Mouse (Mus musculus): Measurements from ENCODE around the gene Usp13. TPM values are rescaled to one million over a fixed set of nuclear protein-coding genes. Genes with fewer than 3 reads are reported as not detected.

Usp13 gene
- total and polyA plus RNA-seq, 2 experiments: 0.02 to 0.09 TPM

GRCm38 (mm10) chr3:32824923-32825322 lies 7.6 kb downstream of the Usp13 start:
- H3K36me3 ChIP-seq (ENCODE audit: control insufficient read depth, insufficient read depth, low read length): no peaks in the 10 kb centered on the region
- no peak for DNase-seq (ENCODE audit: extremely low read depth, low read depth, low spot score)
- no peaks in the 10 kb centered on the region for H3K4me1 ChIP-seq (ENCODE audit: control insufficient read depth, insufficient read depth, low read length)
- TF ChIP-seq CTCF (IDR thresholded peaks at IDR 0.05; ENCODE audit: low read depth, low read length) (no peak), POLR2A (IDR thresholded peaks at IDR 0.05; ENCODE audit: extremely low read depth, insufficient read depth, low read length) (no peak)
- H3K9ac ChIP-seq (ENCODE audit: low read depth, low read length): no peak overlapping the region
- no peak overlapping the region for H3K4me3 ChIP-seq (ENCODE audit: insufficient read depth, low read depth, low read length)
- 89% methylated on average over 5 of the region's 5 CpGs for WGBS
- H3K27ac ChIP-seq (replicated peaks; ENCODE audit: insufficient read depth, low read depth, low read length): no peak overlapping the region
- H3K79me2 ChIP-seq (ENCODE audit: control insufficient read depth, insufficient read depth, low read length): no peaks in the 10 kb centered on the region
- H3K27me3 ChIP-seq (ENCODE audit: control insufficient read depth, insufficient read depth, low read length): no peaks in the 10 kb centered on the region

DNA sequence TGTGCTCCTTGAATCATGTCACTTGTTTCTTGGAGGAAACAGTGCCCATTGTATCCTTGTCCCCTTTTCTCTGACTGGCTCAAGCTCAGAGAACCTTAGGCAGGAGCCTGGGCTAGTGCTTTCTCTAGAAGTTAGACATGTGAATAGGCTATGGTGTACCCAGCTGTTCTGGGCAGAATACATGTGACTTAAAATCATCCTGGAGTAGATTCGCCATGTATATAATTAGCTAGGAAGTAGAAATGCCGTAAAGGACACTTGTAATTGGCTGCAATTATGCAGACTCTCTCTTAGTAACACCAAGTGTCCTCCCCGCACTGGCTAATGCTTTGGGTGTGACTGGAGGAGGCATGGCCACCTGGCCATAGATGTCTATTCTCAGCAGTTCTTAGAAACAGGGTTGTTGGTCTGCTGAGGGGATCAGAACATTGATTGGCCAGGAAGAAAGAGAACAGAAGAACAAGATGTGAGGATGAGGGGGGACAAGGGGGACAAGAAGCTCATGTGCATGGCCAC lies 8.7 kb downstream of the Usp13 start:
- Histone ChIP-seq H3K27ac (replicated peaks; ENCODE audit: insufficient read depth, low read depth, low read length) (no peak overlapping the region), H3K36me3 (ENCODE audit: control insufficient read depth, insufficient read depth, low read length) (no peaks in the 10 kb centered on the region), H3K27me3 (ENCODE audit: control insufficient read depth, insufficient read depth, low read length) (no peaks in the 10 kb centered on the region), H3K4me1 (ENCODE audit: control insufficient read depth, insufficient read depth, low read length) (no peaks in the 10 kb centered on the region), H3K9ac (ENCODE audit: low read depth, low read length) (no peak overlapping the region), H3K79me2 (ENCODE audit: control insufficient read depth, insufficient read depth, low read length) (no peaks in the 10 kb centered on the region), H3K4me3 (ENCODE audit: insufficient read depth, low read depth, low read length) (no peak overlapping the region)
- DNase-seq (ENCODE audit: extremely low read depth, low read depth, low spot score): no peak
- TF ChIP-seq CTCF (IDR thresholded peaks at IDR 0.05; ENCODE audit: low read depth, low read length): no peak
- no peak for TF ChIP-seq POLR2A (IDR thresholded peaks at IDR 0.05; ENCODE audit: extremely low read depth, insufficient read depth, low read length)
- 93% methylated on average over 3 of the region's 3 CpGs for WGBS

DNA sequence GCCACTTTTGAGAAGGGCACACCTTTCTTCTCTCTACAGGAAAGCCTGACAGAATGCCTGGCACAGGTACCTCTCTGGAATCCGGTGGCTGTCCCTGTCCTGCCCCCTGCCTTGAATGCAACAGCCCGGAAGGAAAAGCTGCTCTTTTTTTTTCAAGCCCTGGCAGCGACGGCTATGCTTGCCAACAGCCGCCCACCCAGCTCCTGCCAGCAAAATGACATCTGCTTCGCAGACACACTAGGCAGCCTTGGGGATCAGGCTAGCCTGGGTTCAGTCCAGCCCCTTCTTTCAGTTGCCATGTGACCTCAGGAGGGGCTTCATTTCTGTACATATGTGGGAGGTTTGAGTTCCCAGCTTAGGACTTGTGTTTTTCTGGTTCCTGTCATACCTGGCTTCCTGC lies 9.4 kb downstream of the Usp13 start:
- H3K79me2 ChIP-seq (ENCODE audit: control insufficient read depth, insufficient read depth, low read length): no peaks in the 10 kb centered on the region
- DNase-seq (ENCODE audit: extremely low read depth, low read depth, low spot score): no peak
- H3K4me1 ChIP-seq (ENCODE audit: control insufficient read depth, insufficient read depth, low read length): no peaks in the 10 kb centered on the region
- TF ChIP-seq CTCF (IDR thresholded peaks at IDR 0.05; ENCODE audit: low read depth, low read length) (no peak), POLR2A (IDR thresholded peaks at IDR 0.05; ENCODE audit: extremely low read depth, insufficient read depth, low read length) (no peak)
- WGBS: 84% methylated on average over 6 of the region's 6 CpGs
- H3K4me3 ChIP-seq (ENCODE audit: insufficient read depth, low read depth, low read length): no peak overlapping the region
- H3K27ac ChIP-seq (replicated peaks; ENCODE audit: insufficient read depth, low read depth, low read length): no peak overlapping the region
- no peaks in the 10 kb centered on the region for H3K36me3 ChIP-seq (ENCODE audit: control insufficient read depth, insufficient read depth, low read length)
- no peaks in the 10 kb centered on the region for H3K27me3 ChIP-seq (ENCODE audit: control insufficient read depth, insufficient read depth, low read length)
- no peak overlapping the region for H3K9ac ChIP-seq (ENCODE audit: low read depth, low read length)

DNA sequence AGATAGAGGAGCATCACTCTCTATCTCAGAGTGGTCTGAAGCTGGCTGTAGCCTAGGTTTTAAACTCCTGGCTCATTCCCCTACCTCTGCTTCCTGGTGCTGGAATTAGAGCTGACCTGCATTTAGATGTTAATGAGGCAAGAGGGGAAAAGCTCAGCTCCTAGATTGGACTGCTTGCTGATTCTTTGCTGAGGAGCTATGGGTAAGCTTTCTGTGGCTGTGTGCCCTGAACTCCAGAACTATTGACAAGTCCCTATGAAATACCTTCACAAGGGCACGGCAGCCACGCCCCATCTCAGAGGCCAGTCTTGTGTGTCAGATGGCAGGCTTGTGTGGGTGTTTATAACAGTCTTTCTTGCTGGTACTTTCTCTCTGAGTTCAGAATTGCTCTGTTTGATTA lies 16.5 kb downstream of the Usp13 start:
- Histone ChIP-seq H3K9ac (ENCODE audit: low read depth, low read length) (no peak overlapping the region), H3K4me3 (ENCODE audit: insufficient read depth, low read depth, low read length) (no peak overlapping the region), H3K27ac (replicated peaks; ENCODE audit: insufficient read depth, low read depth, low read length) (no peak overlapping the region), H3K79me2 (ENCODE audit: control insufficient read depth, insufficient read depth, low read length) (no peaks in the 10 kb centered on the region), H3K4me1 (ENCODE audit: control insufficient read depth, insufficient read depth, low read length) (no peaks in the 10 kb centered on the region), H3K27me3 (ENCODE audit: control insufficient read depth, insufficient read depth, low read length) (no peaks in the 10 kb centered on the region), H3K36me3 (ENCODE audit: control insufficient read depth, insufficient read depth, low read length) (no peaks in the 10 kb centered on the region)
- TF ChIP-seq CTCF (IDR thresholded peaks at IDR 0.05; ENCODE audit: low read depth, low read length) (no peak), POLR2A (IDR thresholded peaks at IDR 0.05; ENCODE audit: extremely low read depth, insufficient read depth, low read length) (no peak)
- 71% methylated on average over 2 of the region's 2 CpGs for WGBS
- DNase-seq (ENCODE audit: extremely low read depth, low read depth, low spot score): no peak

GRCm38 (mm10) chr3:32837847-32838246 lies 20.5 kb downstream of the Usp13 start:
- DNase-seq (ENCODE audit: extremely low read depth, low read depth, low spot score): no peak
- no peaks in the 10 kb centered on the region for H3K27me3 ChIP-seq (ENCODE audit: control insufficient read depth, insufficient read depth, low read length)
- no peak overlapping the region for H3K9ac ChIP-seq (ENCODE audit: low read depth, low read length)
- H3K27ac ChIP-seq (replicated peaks; ENCODE audit: insufficient read depth, low read depth, low read length): no peak overlapping the region
- WGBS: 84% methylated on average over 7 of the region's 7 CpGs
- TF ChIP-seq CTCF (IDR thresholded peaks at IDR 0.05; ENCODE audit: low read depth, low read length) (no peak), POLR2A (IDR thresholded peaks at IDR 0.05; ENCODE audit: extremely low read depth, insufficient read depth, low read length) (no peak)
- no peaks in the 10 kb centered on the region for H3K36me3 ChIP-seq (ENCODE audit: control insufficient read depth, insufficient read depth, low read length)
- no peaks in the 10 kb centered on the region for H3K4me1 ChIP-seq (ENCODE audit: control insufficient read depth, insufficient read depth, low read length)
- no peak overlapping the region for H3K4me3 ChIP-seq (ENCODE audit: insufficient read depth, low read depth, low read length)
- H3K79me2 ChIP-seq (ENCODE audit: control insufficient read depth, insufficient read depth, low read length): no peaks in the 10 kb centered on the region

DNA sequence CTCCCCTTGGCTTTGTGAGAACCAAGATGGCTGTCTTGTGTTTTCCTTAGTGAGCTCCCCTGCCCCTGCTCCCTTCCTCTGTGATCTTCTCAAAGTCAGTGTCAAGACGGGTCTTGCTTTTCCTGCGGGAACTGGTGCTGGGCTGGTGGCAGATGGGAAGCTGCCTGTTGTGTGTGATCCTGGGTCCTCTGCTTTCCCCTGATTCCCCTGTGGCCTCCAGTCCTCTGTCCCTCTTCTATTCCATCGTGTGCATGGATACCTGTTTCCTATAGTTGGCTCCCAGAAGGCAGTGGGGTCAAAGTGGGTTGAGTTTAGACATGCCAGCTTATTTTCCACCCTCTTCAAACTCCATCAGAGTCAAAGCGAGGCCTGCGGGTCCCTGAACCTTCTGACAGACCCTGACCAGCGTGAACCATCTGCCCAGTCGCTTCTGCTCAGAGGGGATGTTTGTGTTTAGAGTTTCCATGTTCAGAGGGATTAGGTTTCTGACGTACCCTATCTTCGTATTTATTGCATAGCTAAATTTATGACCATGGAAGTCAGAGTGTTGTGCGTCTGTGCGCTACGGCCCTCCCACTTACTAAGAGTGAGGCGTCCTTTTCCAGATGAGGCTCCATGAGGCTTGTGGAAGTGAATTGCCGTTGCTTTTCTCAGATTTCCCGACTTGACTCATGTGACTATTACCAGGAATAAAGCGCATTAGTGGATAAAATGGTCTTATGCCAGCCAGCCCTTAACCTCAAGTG lies 39.2 kb downstream of the Usp13 start:
- no peak overlapping the region for H3K4me3 ChIP-seq (ENCODE audit: insufficient read depth, low read depth, low read length)
- TF ChIP-seq CTCF (IDR thresholded peaks at IDR 0.05; ENCODE audit: low read depth, low read length) (no peak), POLR2A (IDR thresholded peaks at IDR 0.05; ENCODE audit: extremely low read depth, insufficient read depth, low read length) (no peak)
- H3K27me3 ChIP-seq (ENCODE audit: control insufficient read depth, insufficient read depth, low read length): no peaks in the 10 kb centered on the region
- no peaks in the 10 kb centered on the region for H3K4me1 ChIP-seq (ENCODE audit: control insufficient read depth, insufficient read depth, low read length)
- no peaks in the 10 kb centered on the region for H3K79me2 ChIP-seq (ENCODE audit: control insufficient read depth, insufficient read depth, low read length)
- 89% methylated on average over 16 of the region's 16 CpGs for WGBS
- no peak overlapping the region for H3K27ac ChIP-seq (replicated peaks; ENCODE audit: insufficient read depth, low read depth, low read length)
- DNase-seq (ENCODE audit: extremely low read depth, low read depth, low spot score): no peak
- no peak overlapping the region for H3K9ac ChIP-seq (ENCODE audit: low read depth, low read length)
- no peaks in the 10 kb centered on the region for H3K36me3 ChIP-seq (ENCODE audit: control insufficient read depth, insufficient read depth, low read length)

Data from liver, adult 2 months (tissue).